Mouse (Mus musculus) gastrocnemius, postnatal 4 days (tissue): ENCODE measurements around the gene Vps35. TPM values are rescaled to one million over a fixed set of nuclear protein-coding genes. Genes with fewer than 3 reads are reported as not detected.

Experiments used
- DNase-seq, 2 experiments: peaks; one replicate each; pipeline ENCODE4 v3.0.0; 2021 to 2022; ENCODE audit warnings: low spot score in 2 of 2, mixed read lengths in 2 of 2
- long read RNA-seq, 2 experiments: library from polyadenylated mRNA; stranded (forward); transcript quantifications; one replicate each; pipeline ENCODE4 v2.0.0; 2021
- total RNA-seq, 2 experiments: library from RNA; stranded (reverse); gene quantifications; 2 replicates each; pipeline ENCODE4 v1.2.3; 2021

The Vps35 gene
- total RNA-seq: 10 to 100 TPM; 69.9 to 71.8 TPM
- long read RNA-seq, experiment 1, transcript Vps35-201 (17 exons, 3,474 nt): major isoform, 138 of 153 reads
- long read RNA-seq, experiment 1, partial matches to known transcripts: 5 of 153 reads
- long read RNA-seq, experiment 1, other reads (novel, unspliced or antisense): 10 of 153 reads
- long read RNA-seq, experiment 2, transcript Vps35-201 (17 exons, 3,474 nt): major isoform, 153 of 168 reads
- long read RNA-seq, experiment 2, partial matches to known transcripts: 10 of 168 reads
- long read RNA-seq, experiment 2, other reads (novel, unspliced or antisense): 5 of 168 reads

DNA sequence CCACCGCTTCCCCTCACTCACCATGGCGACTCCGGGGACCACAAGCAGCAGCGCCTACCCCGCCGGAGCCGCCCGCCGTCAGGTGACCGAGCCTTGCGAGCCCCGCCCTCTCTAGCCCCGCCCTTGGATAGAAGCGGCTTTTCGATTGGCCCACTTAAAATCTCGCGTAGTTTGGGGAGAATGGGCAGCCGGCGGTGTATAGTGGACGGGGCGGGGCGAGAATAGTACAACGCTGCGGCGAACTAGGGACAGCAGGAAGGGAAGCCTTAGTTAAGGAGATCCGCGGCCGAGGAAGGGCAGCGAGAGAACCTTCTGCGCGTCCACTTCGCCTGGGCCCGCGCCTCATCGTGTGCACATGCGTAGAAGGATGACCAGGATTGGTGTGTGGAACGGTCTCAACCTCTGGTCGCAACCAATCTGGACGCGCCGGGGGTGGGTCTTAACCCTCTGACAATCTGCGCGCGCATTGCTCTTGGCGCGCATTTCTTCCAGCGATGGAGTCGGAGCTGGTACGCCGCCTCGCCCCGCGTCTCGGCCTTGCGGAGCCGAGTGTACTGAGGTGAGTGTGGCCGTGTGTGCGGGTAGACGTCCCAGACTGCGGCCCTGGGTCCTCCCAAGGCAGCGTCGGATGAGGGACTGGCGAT, at the start of gene Vps35, which contains the start of gene Orc6:
TSS of gene Vps35 (minus strand) at position 369 of the 644 bp plus-strand sequence.
TSS of gene Orc6 (plus strand) at position 199 of the 644 bp plus-strand sequence.
- peak; percentile 93 to 97 for DNase-seq

- no peak for DNase-seq
Measured at GRCm38 (mm10) chr8:85339871-85340573, 40.4 kb upstream of the Vps35 start.

GRCm38 (mm10) chr8:85337681-85338080, 38.1 kb upstream of the Vps35 start:
- DNase-seq: no peak

- DNase-seq: no peak
Measured at GRCm38 (mm10) chr8:85336211-85336933, 36.8 kb upstream of the Vps35 start.

DNA sequence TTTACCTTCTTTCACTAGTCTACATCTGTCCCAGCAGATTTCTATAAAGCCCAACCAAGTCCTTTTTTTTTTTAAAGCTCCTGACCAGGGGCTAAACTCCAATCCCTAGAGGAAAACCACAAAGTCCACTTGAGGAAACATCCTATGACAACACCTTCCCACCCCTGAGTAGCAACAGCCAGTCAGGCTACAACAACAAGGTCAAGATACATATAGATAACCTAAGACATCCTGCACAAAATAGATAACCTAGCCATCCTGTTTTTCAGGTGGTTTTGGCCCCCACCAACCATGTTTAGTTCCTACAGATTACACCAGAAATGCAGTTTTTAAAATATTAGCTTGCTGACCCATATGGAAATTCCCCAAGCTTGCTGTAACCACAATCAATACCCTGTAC, 35.5 kb upstream of the Vps35 start:
- no peak for DNase-seq

DNA sequence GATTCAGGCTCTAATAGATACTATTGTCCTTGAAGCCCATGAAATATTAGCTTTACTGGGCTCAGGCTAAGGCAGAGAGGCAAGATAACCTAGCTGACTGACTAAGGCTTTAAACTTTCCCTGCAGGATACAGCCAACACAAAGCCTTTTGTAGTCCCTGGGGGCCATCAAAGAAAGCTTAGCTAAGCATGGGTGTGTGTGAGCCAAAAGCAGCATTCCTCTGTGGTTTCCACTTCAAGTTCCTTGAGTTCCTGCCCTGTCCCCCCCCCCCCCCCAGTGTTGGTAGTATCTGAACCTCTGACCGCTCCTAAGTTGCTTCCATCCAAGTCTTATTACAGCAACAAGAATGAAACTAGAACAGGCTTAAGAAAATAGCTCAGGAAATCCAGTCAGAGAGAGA, 29.9 kb upstream of the Vps35 start:
- no peak for DNase-seq

GRCm38 (mm10) chr8:85327036-85327435, 27.4 kb upstream of the Vps35 start:
- DNase-seq: no peak

GRCm38 (mm10) chr8:85323084-85323483, 23.5 kb upstream of the Vps35 start:
- no peak for DNase-seq

GRCm38 (mm10) chr8:85321981-85322380, 22.4 kb upstream of the Vps35 start:
- no peak for DNase-seq

DNA sequence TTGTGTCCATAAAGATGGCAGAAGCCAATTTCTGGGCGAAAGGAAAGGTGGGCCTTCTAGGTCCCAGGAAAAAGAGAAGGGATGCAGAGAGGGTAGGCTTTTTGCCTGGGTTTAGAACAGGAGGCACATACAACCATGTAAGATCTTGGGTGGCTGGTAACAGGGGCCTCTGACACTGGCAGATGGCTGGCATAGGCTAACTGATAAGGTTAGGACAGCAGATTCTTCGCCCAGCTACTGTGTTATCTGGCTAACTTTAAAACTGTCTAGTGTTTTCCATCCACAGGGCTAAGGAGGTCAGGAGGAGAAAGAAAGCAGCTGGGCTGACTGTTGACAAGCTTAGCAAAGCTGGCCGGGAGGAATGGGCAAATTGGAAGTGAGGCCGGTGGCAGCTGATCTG, 18.9 kb upstream of the Vps35 start:
- DNase-seq: no peak

- DNase-seq: no peak
Measured at GRCm38 (mm10) chr8:85313036-85313435, 13.4 kb upstream of the Vps35 start.

GRCm38 (mm10) chr8:85311743-85312142, 12.1 kb upstream of the Vps35 start:
- no peak for DNase-seq

GRCm38 (mm10) chr8:85308564-85308963, 9.0 kb upstream of the Vps35 start:
- no peak for DNase-seq

DNA sequence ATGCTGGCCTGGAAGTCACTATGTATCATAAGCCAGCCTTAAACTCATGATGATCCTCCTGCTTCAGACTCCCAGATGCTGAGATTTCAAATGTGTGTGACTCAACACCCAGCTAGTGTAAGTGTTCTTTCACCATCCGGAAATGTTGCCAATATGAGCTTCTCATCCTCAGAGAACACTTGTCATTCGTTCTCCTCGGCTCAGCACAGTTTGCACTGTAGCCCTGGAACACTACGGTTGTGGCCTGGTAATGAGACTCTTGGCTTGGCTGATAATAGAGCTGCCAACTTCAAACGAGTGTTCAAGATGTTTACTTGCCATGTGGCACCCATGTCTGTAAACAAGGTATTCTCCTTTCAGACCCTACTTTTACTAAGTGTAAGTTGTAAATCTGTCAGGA, 3.9 kb upstream of the Vps35 start:
- DNase-seq: no peak

DNA sequence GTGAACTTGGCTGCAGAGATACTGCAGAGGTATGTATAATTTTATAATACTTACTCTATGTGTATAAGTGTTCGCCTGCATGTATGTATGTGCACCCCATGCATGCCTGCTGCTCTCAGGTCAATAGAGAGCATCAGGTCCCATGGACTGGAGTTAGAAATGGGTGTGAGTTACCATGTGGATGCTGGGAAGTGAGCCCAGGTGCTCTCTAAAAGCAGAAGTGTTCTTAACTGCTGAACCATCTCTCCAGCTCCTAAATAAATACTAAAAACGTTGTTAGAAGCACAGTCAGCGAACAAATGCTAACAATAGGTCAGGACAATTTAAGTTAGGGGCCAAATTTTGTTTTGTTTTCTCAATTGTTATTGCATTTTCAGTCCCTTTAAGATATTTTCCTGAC, 3.3 kb upstream of the Vps35 start:
- no peak for DNase-seq

- no peak for DNase-seq
Measured at GRCm38 (mm10) chr8:85301941-85302340, 2.3 kb upstream of the Vps35 start.

- no peak for DNase-seq
Measured at GRCm38 (mm10) chr8:85298600-85299433, 785 bp downstream of the Vps35 start.

GRCm38 (mm10) chr8:85286846-85287245, 12.8 kb downstream of the Vps35 start:
- DNase-seq: no peak

- no peak for DNase-seq
Measured at GRCm38 (mm10) chr8:85227297-85227696, 72.3 kb downstream of the Vps35 start.

DNA sequence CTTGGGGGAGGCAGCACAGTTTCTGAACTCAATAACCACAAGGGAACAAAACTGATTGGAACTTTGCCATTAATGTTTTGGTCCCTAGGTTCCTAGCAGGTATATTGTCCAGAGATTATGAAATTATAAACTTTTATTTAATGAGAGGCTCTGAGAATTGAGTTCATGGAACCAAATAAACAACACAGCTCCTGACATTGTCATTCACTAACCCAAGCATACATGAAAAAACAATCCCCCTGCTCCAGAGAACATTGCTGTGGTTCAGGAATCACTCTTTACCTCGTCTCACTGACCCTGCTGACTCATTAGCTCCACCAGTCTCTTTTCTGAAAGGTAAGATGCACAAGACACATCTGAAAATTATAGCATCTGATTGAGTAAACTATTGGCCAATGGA, 73.9 kb downstream of the Vps35 start, which contains the start of gene Olfr371:
TSS of gene Olfr371 (plus strand) at position 301 of the 400 bp plus-strand sequence.
- DNase-seq: no peak
